Mouse (Mus musculus): ENCODE data around the gene BC005561. TPM values are rescaled to one million over a fixed set of nuclear protein-coding genes. Genes with fewer than 3 reads are reported as not detected.
A peak's percentile ranks its signal among the peaks of the same experiment; 100 is the strongest.
"Not testable (repeated sequence)": the region's sequence is repeated elsewhere in the genome, so short reads cannot be mapped to it uniquely, and the experiment has no call there.

Gene BC005561
- polyA plus RNA-seq, 1 experiment from 2014 or later: 14.7 TPM

DNA sequence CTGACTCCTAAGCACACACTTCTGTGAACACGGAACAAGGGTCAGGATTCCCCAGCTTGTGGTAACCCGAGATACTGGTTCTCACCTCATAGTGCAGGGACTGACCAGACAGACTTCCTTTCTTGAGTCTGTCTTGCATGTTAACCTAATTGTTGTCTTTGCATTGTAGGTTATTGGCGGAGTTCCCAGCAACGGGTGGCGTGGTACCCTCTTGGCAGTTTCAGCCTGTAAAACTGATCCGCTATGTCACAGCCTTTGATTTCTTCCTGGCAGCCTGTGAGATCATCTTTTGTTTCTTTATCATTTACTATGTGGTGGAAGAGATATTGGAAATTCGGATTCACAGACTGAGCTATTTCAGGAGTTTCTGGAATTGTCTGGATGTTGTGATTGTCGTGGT is 25.3 kb upstream of the BC005561 start:
- no peak overlapping the region for H3K4me2 ChIP-seq
- H3K4me1 ChIP-seq (replicated peaks): no peaks in the 10 kb centered on the region
- no peak for ATAC-seq (ENCODE audit: low FRiP score)
- no peaks in the 10 kb centered on the region for H3K27me3 ChIP-seq
- peaks cover 81% of the 10 kb centered on the region for H3K36me3 ChIP-seq
- WGBS: 72% methylated on average over 8 of the region's 8 CpGs
- H3K9ac ChIP-seq: no peak overlapping the region
- no peak overlapping the region for H3K27ac ChIP-seq
- no peaks in the 10 kb centered on the region for H3K9me3 ChIP-seq
- H3K4me3 ChIP-seq: no peak overlapping the region

DNA sequence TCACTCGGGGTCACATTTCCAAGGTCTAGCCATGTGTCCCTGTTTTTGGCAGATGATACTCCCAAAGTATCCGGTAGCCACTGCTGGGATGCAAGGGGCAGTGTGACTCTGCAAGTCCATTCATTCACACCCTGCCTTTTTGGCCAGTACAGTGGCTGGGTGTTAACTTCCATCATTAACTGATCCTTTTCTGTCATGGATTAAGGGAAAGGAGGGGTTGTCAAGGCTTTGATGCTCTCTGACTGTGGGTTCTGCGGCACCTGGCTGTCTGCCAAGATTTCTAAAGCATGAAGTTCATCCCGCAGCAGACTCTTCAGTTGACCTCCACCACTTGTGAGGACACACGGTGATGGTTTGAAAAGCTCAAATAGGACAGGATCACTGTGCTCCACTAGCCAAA is 16.6 kb upstream of the BC005561 start:
- H3K4me1 ChIP-seq (replicated peaks): no peaks in the 10 kb centered on the region
- peaks cover 82% of the 10 kb centered on the region for H3K36me3 ChIP-seq
- no peak for ATAC-seq (ENCODE audit: low FRiP score)
- H3K27me3 ChIP-seq: no peaks in the 10 kb centered on the region
- H3K9ac ChIP-seq: no peak overlapping the region
- WGBS: 67% methylated on average over 5 of the region's 5 CpGs
- no peak overlapping the region for H3K4me3 ChIP-seq
- no peaks in the 10 kb centered on the region for H3K9me3 ChIP-seq
- no peak overlapping the region for H3K27ac ChIP-seq
- H3K4me2 ChIP-seq: no peak overlapping the region

DNA sequence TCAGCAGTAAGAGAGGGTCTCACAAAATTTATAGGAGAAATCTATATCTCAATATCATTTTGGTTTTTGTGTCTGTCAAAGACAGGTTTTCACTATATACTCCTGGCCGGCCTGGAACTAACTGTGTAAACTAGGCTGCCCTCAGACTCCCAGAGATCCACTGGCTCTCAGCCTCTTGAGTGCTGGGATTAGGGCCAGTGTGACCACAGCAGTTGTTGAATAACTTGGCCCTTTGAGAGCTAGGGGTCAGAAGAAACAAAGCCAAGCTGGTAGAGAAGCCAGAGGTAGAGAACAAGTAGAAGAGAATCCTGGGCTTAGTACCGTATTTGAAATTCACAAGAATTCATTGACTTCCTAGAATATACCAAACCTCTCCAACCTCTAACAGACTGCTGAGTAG is 3.3 kb upstream of the BC005561 start:
- no peaks in the 10 kb centered on the region for H3K27me3 ChIP-seq
- H3K36me3 ChIP-seq: peaks cover 35% of the 10 kb centered on the region

DNA sequence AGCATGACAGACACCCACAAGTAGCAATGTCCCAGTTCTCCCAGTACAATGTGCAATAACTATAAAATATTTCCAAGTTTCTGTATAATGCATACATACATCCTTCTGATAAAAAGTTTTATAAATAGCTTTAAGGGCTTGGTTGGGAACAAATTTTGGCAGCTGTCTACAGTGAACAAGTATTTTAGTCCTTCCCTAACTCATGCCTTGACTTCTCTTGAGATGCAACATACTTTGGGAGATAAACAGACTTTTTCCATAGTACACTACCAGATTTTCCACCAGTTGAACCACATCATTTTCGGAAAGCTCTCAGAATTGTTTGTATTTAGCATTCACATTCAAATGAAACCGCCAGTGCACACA is 340 bp upstream of the BC005561 start:
- peak; percentile 15; the same call in 1 of the 2 replicates for ATAC-seq (ENCODE audit: low FRiP score)
- Histone ChIP-seq H3K9ac (peak overlapping the region; percentile 43; the same call in 1 of the 2 replicates), H3K27me3 (no peaks in the 10 kb centered on the region)

More for the DNA sequence above, 3.3 kb upstream of the BC005561 start:
- Histone ChIP-seq H3K9me3 (no peaks in the 10 kb centered on the region), H3K4me1 (replicated peaks) (peaks cover 14% of the 10 kb centered on the region), H3K9ac (no peak overlapping the region), H3K4me3 (no peak overlapping the region), H3K27ac (no peak overlapping the region), H3K4me2 (no peak overlapping the region)
- 92% methylated on average over 2 of the region's 2 CpGs for WGBS
- no peak for ATAC-seq (ENCODE audit: low FRiP score)

DNA sequence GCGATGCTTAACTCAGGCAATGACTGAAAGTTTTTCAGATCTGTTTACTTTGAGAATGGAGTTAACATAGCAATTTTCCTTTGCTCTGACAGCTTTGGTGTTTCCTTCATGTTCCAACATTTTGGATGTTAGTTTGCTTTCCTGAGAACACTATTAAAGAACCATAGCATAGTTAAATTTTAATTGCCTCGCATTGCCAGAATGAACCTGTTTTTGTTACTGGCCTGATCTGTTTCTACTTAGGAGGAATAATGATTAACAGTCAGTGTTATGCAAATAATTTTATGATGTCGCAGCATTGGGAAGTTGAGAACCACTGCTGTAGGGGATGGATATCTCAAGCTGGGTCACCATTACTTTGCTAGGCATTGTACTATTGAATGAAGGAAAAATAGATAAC is 3.1 kb downstream of the BC005561 start:
- Histone ChIP-seq H3K27ac (no peak overlapping the region), H3K4me3 (no peak overlapping the region), H3K27me3 (no peaks in the 10 kb centered on the region), H3K9ac (no peak overlapping the region), H3K4me1 (replicated peaks) (peaks cover 17% of the 10 kb centered on the region), H3K36me3 (peaks cover 34% of the 10 kb centered on the region), H3K9me3 (peaks cover 11% of the 10 kb centered on the region; the same call in 1 of the 2 replicates), H3K4me2 (no peak overlapping the region)
- no peak for ATAC-seq (ENCODE audit: low FRiP score)
- WGBS: 90% methylated on average over 3 of the region's 3 CpGs

More for the DNA sequence above, 340 bp upstream of the BC005561 start:
- Histone ChIP-seq H3K9me3 (no peaks in the 10 kb centered on the region), H3K36me3 (peaks cover 27% of the 10 kb centered on the region), H3K4me2 (peak overlapping the region; percentile 73), H3K4me3 (peak overlapping the region; percentile 79), H3K27ac (peak overlapping the region; percentile 94; the same call in 1 of the 2 replicates), H3K4me1 (replicated peaks) (peaks cover 17% of the 10 kb centered on the region)
- WGBS: 0% methylated on average over 2 of the region's 2 CpGs

DNA sequence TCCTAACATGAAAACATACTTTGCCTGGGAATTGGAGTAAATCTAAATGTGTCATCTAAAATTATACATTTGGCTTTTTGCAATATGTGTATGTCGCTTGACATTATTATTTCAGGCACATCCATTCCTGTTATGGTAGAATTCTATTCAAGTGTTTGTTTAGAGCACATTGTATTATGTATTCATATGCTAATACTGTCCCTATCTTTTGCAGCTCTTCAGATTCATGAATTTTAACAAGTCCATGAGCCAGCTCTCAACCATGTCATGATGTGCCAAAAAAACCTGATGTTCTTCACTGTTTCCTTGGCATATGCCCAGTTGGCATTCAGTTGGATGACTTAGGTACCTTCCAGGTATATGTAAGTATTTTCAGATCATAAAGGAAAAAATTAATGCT is 30.5 kb downstream of the BC005561 start:
- no peak overlapping the region for H3K4me2 ChIP-seq
- no peak for ATAC-seq (ENCODE audit: low FRiP score)
- no peak overlapping the region for H3K4me3 ChIP-seq
- peaks cover 7% of the 10 kb centered on the region for H3K9me3 ChIP-seq
- H3K4me1 ChIP-seq (replicated peaks): no peaks in the 10 kb centered on the region
- H3K27ac ChIP-seq: no peak overlapping the region
- H3K36me3 ChIP-seq: peaks cover 68% of the 10 kb centered on the region
- 83% methylated on average over 1 of the region's 1 CpGs for WGBS
- H3K27me3 ChIP-seq: no peaks in the 10 kb centered on the region
- H3K9ac ChIP-seq: no peak overlapping the region

DNA sequence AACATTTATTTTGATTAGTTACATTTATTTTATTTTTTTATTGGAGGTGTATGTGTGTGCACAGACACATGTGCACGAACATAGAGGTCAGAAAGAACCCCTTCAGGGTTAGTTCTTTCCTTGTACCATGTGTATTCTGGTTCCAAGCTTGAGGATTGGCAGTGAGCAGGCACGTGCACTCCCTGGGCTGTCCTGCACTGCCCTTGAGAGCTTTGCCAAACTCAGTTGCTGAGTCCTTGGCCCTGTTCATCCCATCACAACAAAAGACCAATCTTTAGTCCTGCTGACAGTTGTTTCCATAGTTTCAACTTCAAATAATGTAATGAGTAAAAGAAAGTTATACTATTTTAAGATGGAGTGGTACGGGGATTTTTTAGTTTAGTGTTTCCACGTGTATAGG is 31.2 kb downstream of the BC005561 start:
- whole genome bisulfite sequencing: 93% methylated on average over 4 of the region's 4 CpGs
- Histone ChIP-seq H3K4me3 (no peak overlapping the region), H3K9ac (no peak overlapping the region), H3K36me3 (peaks cover 75% of the 10 kb centered on the region), H3K9me3 (peaks cover 9% of the 10 kb centered on the region), H3K4me1 (replicated peaks) (no peaks in the 10 kb centered on the region), H3K4me2 (no peak overlapping the region), H3K27me3 (no peaks in the 10 kb centered on the region), H3K27ac (no peak overlapping the region)
- no peak for ATAC-seq (ENCODE audit: low FRiP score)

DNA sequence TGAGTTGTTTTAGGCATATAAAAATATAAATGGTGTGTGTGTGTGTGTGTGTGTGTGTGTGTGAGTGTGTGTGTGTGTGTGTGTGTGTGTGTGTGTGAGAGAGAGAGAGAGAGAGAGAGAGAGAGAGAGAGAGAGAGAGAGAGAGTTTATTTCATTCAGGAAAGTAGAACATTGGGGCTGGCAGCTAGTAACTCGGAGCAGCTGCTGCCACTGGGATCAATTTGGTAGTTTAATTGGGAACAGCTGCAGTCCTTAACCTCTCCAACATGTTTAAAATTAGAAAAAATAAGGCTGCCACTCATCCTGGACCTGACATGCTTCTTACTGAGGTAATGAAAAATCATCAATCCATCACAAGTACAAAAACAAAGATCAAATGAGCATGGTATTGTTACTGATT is 59.9 kb downstream of the BC005561 start:
- H3K4me3 ChIP-seq; ATAC-seq (ENCODE audit: low FRiP score); H3K9ac ChIP-seq; H3K36me3 ChIP-seq; H3K4me2 ChIP-seq; H3K9me3 ChIP-seq; H3K4me1 ChIP-seq (replicated peaks); H3K27ac ChIP-seq; H3K27me3 ChIP-seq: not testable (repeated sequence)
- WGBS: 62% methylated on average over 1 of the region's 1 CpGs

DNA sequence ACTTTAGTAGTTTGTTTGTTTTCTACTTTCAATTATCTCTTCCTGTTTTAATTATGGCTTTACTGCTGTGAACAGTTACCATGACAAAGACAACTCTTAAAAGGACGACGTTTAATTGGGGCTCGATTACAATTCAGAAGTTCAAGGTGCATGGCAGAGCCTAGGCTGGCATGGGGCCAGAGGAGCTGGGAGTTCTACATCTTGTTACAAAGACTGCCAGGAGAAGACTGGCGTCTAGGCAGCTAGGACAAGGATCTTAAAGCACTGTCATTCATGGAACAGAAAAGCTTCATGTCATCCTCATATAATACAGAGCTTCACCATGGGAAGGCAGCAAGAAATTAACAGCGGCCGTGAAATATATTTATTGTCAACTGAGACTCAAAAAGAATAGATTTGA is 62.6 kb downstream of the BC005561 start:
- 45% methylated on average over 6 of the region's 6 CpGs for WGBS
- ATAC-seq (ENCODE audit: low FRiP score): peak; percentile 40; the same call in 1 of the 2 replicates
- Histone ChIP-seq H3K4me1 (replicated peaks) (peaks cover 9% of the 10 kb centered on the region), H3K4me3 (peak overlapping the region; percentile 61), H3K4me2 (peak overlapping the region; percentile 54), H3K9me3 (peaks cover 20% of the 10 kb centered on the region), H3K27me3 (no peaks in the 10 kb centered on the region), H3K36me3 (peaks cover 16% of the 10 kb centered on the region), H3K27ac (peak overlapping the region; percentile 90), H3K9ac (peak overlapping the region; percentile 60)

DNA sequence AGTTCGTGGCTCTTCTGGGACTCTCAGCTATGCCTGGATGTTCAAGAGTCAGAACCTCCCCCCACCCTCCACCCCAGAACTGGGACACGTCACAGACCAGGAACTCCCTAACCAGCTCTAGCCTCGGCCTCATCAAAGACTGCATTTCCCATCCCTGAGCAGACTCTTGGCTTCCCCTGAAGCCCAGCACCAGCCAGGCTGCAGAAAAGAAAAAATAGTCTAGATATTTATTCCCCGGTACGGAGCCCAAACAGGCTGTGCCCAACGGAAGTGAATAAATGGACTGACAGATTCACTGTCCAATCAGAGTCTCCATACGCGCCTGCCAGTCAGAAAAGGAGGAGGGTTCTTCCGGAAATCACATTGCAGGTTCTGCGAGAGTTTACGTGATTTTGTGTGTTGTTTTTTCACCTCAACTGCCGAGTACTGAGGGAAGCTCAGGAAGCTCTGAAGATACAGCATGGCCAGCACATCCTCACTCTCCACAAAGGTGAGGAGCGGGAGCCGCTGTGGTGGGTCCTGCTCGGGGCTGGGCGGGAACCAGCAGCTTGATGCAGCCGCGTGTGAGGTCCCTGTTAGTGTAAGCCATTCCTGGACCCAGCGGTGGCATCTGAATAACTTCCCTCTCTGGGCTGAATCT is 63.2 kb downstream of the BC005561 start:
- ATAC-seq (ENCODE audit: low FRiP score): peak; percentile 99
- peaks cover 18% of the 10 kb centered on the region for H3K36me3 ChIP-seq
- WGBS: 1% methylated on average over 18 of the region's 19 CpGs
- H3K4me2 ChIP-seq: peak overlapping the region; percentile 59
- peaks cover 20% of the 10 kb centered on the region for H3K9me3 ChIP-seq
- peak overlapping the region; percentile 90 for H3K27ac ChIP-seq
- not testable (repeated sequence) for H3K4me1 ChIP-seq (replicated peaks); H3K27me3 ChIP-seq
- peak overlapping the region; percentile 86 for H3K9ac ChIP-seq
- peak overlapping the region; percentile 61 for H3K4me3 ChIP-seq

Other genes with a start within 250 kb of the BC005561 start
- 2.0 TPM in 1 of 2 replicates, not detected in the other for gene Ibsp, start 209.2 kb upstream of the BC005561 start, polyA plus RNA-seq (2015; fragmentation: Nextera tagmentation; extraction: Ambion mirVana)
- not detected in 2 replicates for gene Mepe, start 183.0 kb upstream of the BC005561 start, polyA plus RNA-seq (2015; fragmentation: Nextera tagmentation; extraction: Ambion mirVana)
- gene Spp1, start 73.2 kb upstream of the BC005561 start, polyA plus RNA-seq (2015; fragmentation: Nextera tagmentation; extraction: Ambion mirVana): 9.2 and 12.6 TPM in 2 replicates
- gene Pkd2, start 48.9 kb upstream of the BC005561 start, polyA plus RNA-seq (2015; fragmentation: Nextera tagmentation; extraction: Ambion mirVana): 8.9 and 9.1 TPM in 2 replicates